Mouse (Mus musculus) liver, embryonic 14.5 days (tissue): ENCODE results near the gene Lpcat3.

ENCODE experiments used
- CTCF ChIP-seq: IDR thresholded peaks from 2 replicates; pipeline ENCODE4 v1.5.1; 2016; ENCODE audit warnings: antibody characterized with exemption, low read depth, control low read depth
- EP300 ChIP-seq: IDR thresholded peaks from 2 replicates; pipeline ENCODE4 v1.6.1; 2016; ENCODE audit warnings: antibody characterized with exemption, low read depth

- TF ChIP-seq CTCF: no peak
- TF ChIP-seq EP300: no peak
These were observed 7.6 kb downstream of the Lpcat3 start for GRCm38 (mm10) chr6:124670281-124670900.
